Mouse (Mus musculus) stomach, postnatal 0 days (tissue): ENCODE results near the gene Lmcd1. TPM values are rescaled to one million over a fixed set of nuclear protein-coding genes. Genes with fewer than 3 reads are reported as not detected.

ENCODE experiments used
- ATAC-seq: fragments of 200-750 bp; cut with Nextera tagmentation; 2 replicates; pipeline ENCODE4 v1.8.0; 2017; ENCODE audit not compliant: low FRiP score, low TSS enrichment
- DNase-seq: peaks from one replicate; pipeline ENCODE4 v3.0.0-alpha.2; 2016; ENCODE audit warnings: low spot score
- H3K27ac ChIP-seq: fragments of 300-500 bp; sonication (generic); replicated peaks from 2 replicates; pipeline ENCODE4 v1.5.1; 2014; ENCODE audit warnings: mild to moderate bottlenecking, control low read depth
- H3K27me3 ChIP-seq: fragments of 300-500 bp; sonication (generic); 2 replicates; pipeline ENCODE4 v1.6.1; 2014; ENCODE audit warnings: low read length; ENCODE audit not compliant: control insufficient read depth, insufficient read depth
- H3K36me3 ChIP-seq: fragments of 300-500 bp; sonication (generic); 2 replicates; pipeline ENCODE4 v1.6.1; 2014; ENCODE audit warnings: low read length, mixed read lengths; ENCODE audit not compliant: control insufficient read depth, insufficient read depth
- H3K4me1 ChIP-seq: fragments of 300-500 bp; sonication (generic); replicated peaks from 2 replicates; pipeline ENCODE4 v1.6.1; 2014; ENCODE audit warnings: antibody characterized with exemption; ENCODE audit not compliant: control insufficient read depth, insufficient read depth
- H3K4me2 ChIP-seq: fragments of 300-500 bp; sonication (generic); replicated peaks from 2 replicates; pipeline ENCODE4 v1.6.1; 2014; ENCODE audit warnings: low read depth, mild to moderate bottlenecking, control low read depth, moderate library complexity
- H3K4me3 ChIP-seq: fragments of 300-500 bp; sonication (generic); 2 replicates; pipeline ENCODE4 v1.5.1; 2014; ENCODE audit warnings: low read depth, low read length, control low read depth
- H3K9ac ChIP-seq: fragments of 300-500 bp; sonication (generic); 2 replicates; pipeline ENCODE4 v1.6.1; 2014; ENCODE audit warnings: mild to moderate bottlenecking, low read length, control low read depth, mixed read lengths
- H3K9me3 ChIP-seq: fragments of 300-500 bp; sonication (generic); 2 replicates; pipeline ENCODE4 v1.6.1; 2016; ENCODE audit warnings: low read length; ENCODE audit not compliant: control insufficient read depth
- CTCF ChIP-seq: IDR thresholded peaks from 2 replicates; pipeline ENCODE4 v1.5.1; 2016; ENCODE audit warnings: antibody characterized with exemption, low read depth, mild to moderate bottlenecking, moderate library complexity
- EP300 ChIP-seq: optimal IDR thresholded peaks from 2 replicates; pipeline ENCODE3; 2016; ENCODE audit warnings: antibody characterized with exemption
- WGBS: fragments of 180-500 bp; shearing (Covaris S2); extraction: QIAGEN DNeasy Blood & Tissue Kit; methylation state at CpG from one replicate; pipeline ENCODE4 v1.1.7; 2014; 5-methylcytosine and 5-hydroxymethylcytosine counted together
- polyA plus RNA-seq: library from polyadenylated mRNA; unstranded; fragments of >200 nt; fragmentation: Nextera tagmentation; extraction: Ambion mirVana; gene quantifications from 2 replicates; pipeline ENCODE4 v1.2.1, GENCODE M21; 2015

The Lmcd1 gene
- polyA plus RNA-seq, 1 experiment from 2014 or later = 13.2 TPM

GRCm38 (mm10) chr6:112304751-112305150 lies 31.2 kb downstream of the Lmcd1 start:
- Histone ChIP-seq H3K4me3 (no peak overlapping the region), H3K9ac (no peak overlapping the region), H3K4me1 (no peaks in the 10 kb centered on the region), H3K27me3 (no peaks in the 10 kb centered on the region), H3K9me3 (no peaks in the 10 kb centered on the region), H3K36me3 (no peaks in the 10 kb centered on the region), H3K27ac (no peak overlapping the region), H3K4me2 (no peak overlapping the region)
- TF ChIP-seq EP300 (no peak), CTCF (no peak)
- 41% methylated on average over 8 of the region's 8 CpGs for WGBS
- no peak for DNase-seq
- no peak; the same call in 1 of the 2 replicates for ATAC-seq

DNA sequence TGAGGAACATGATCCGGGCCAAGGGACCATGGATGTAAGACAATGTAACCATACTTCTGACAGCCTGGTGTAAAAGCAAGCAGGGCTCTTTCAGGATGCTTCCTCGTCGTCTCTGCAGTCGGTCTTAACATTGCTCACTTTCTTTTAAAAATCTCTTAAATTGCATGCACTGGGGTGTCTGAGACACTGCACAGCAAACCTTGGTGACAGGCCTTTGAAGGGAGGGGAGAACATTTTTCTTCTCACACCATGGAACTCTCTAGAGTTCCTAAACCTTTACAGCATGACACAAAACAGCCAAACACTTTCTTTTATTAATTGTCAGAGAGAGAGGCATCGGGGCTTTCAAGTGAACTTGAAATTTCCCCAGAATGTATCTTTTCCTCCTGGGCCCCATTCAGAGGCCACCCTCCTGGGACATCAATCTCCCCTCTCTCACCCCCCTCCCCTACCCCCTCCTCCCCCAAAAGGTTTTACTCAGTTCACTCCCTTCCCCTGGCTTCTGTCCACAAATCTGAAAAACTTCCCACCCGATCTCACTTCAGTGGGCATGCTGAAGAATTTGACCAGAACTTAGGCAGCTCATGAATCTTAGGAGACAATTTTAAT lies 35.9 kb downstream of the Lmcd1 start:
- no peaks in the 10 kb centered on the region for H3K27me3 ChIP-seq
- 48% methylated on average over 6 of the region's 6 CpGs for WGBS
- no peaks in the 10 kb centered on the region for H3K4me1 ChIP-seq
- no peak for DNase-seq
- H3K4me3 ChIP-seq = no peak overlapping the region
- no peak overlapping the region for H3K27ac ChIP-seq
- no peak for ATAC-seq
- no peaks in the 10 kb centered on the region for H3K36me3 ChIP-seq
- TF ChIP-seq EP300 (no peak), CTCF (no peak)
- H3K9ac ChIP-seq = no peak overlapping the region
- no peaks in the 10 kb centered on the region for H3K9me3 ChIP-seq
- no peak overlapping the region for H3K4me2 ChIP-seq

- no peaks in the 10 kb centered on the region for H3K36me3 ChIP-seq
- no peak overlapping the region for H3K9ac ChIP-seq
- H3K4me3 ChIP-seq = no peak overlapping the region
- no peaks in the 10 kb centered on the region for H3K27me3 ChIP-seq
- DNase-seq = no peak
- 37% methylated on average over 4 of the region's 4 CpGs for WGBS
- H3K9me3 ChIP-seq = no peaks in the 10 kb centered on the region
- TF ChIP-seq EP300 = no peak
- no peak for TF ChIP-seq CTCF
- no peaks in the 10 kb centered on the region for H3K4me1 ChIP-seq
- no peak overlapping the region for H3K27ac ChIP-seq
- no peak overlapping the region for H3K4me2 ChIP-seq
- no peak for ATAC-seq
Observed at GRCm38 (mm10) chr6:112311385-112311784, 37.8 kb downstream of the Lmcd1 start.

DNA sequence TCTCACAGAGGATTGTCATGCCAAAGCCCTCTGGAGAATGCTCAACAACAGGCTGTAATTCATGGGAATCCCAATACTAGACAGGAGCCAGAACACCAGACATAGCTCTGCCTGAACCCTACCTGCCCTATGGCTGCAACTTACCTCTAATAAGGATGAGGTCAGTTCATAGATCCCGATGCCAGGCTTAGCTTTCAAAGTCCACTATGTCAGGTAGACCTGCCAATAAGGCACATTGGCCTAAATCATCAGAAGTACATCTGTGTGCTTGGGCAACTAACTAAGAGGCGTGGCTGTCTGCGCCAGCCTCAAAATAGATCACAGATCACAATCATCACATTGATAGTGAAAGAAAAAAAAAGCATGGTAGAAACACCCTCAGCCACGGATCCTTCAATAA lies 45.9 kb downstream of the Lmcd1 start:
- H3K9me3 ChIP-seq = no peaks in the 10 kb centered on the region
- TF ChIP-seq CTCF (no peak), EP300 (no peak)
- H3K27me3 ChIP-seq = no peaks in the 10 kb centered on the region
- H3K4me1 ChIP-seq = no peaks in the 10 kb centered on the region
- DNase-seq = no peak
- no peak overlapping the region for H3K9ac ChIP-seq
- no peak for ATAC-seq
- 86% methylated on average over 4 of the region's 4 CpGs for WGBS
- no peak overlapping the region for H3K4me2 ChIP-seq
- H3K27ac ChIP-seq = no peak overlapping the region
- H3K4me3 ChIP-seq = no peak overlapping the region
- no peaks in the 10 kb centered on the region for H3K36me3 ChIP-seq

GRCm38 (mm10) chr6:112320679-112321078 lies 47.1 kb downstream of the Lmcd1 start:
- DNase-seq (no peak), ATAC-seq (peak; percentile 26; the same call in 1 of the 2 replicates)
- TF ChIP-seq EP300 (no peak), CTCF (no peak)
- Histone ChIP-seq H3K36me3 (no peaks in the 10 kb centered on the region), H3K4me2 (no peak overlapping the region), H3K9me3 (no peaks in the 10 kb centered on the region), H3K27ac (no peak overlapping the region), H3K9ac (no peak overlapping the region), H3K27me3 (no peaks in the 10 kb centered on the region), H3K4me3 (no peak overlapping the region), H3K4me1 (no peaks in the 10 kb centered on the region)
- 56% methylated on average over 5 of the region's 5 CpGs for WGBS

- 72% methylated on average over 5 of the region's 5 CpGs for WGBS
- no peak for DNase-seq
- H3K4me2 ChIP-seq = no peak overlapping the region
- ATAC-seq = no peak
- no peak overlapping the region for H3K9ac ChIP-seq
- H3K27ac ChIP-seq = no peak overlapping the region
- no peak for TF ChIP-seq CTCF
- TF ChIP-seq EP300 = no peak
- H3K27me3 ChIP-seq = no peaks in the 10 kb centered on the region
- H3K4me3 ChIP-seq = no peak overlapping the region
- H3K36me3 ChIP-seq = no peaks in the 10 kb centered on the region
- H3K9me3 ChIP-seq = no peaks in the 10 kb centered on the region
- H3K4me1 ChIP-seq = no peaks in the 10 kb centered on the region
Observed at GRCm38 (mm10) chr6:112322916-112323315, 49.4 kb downstream of the Lmcd1 start.
